Mouse (Mus musculus) hindlimb bud, embryonic 11.5 days (tissue): ENCODE measurements around the gene Efhb.
A peak's percentile ranks its signal among the peaks of the same experiment; 100 is the strongest.

Experiments used
- DNase-seq: peaks from one replicate; pipeline ENCODE4 v3.0.0-alpha.2; 2012; ENCODE audit warnings: low read depth, low spot score; ENCODE audit errors: extremely low spot score

Gene Efhb

DNA sequence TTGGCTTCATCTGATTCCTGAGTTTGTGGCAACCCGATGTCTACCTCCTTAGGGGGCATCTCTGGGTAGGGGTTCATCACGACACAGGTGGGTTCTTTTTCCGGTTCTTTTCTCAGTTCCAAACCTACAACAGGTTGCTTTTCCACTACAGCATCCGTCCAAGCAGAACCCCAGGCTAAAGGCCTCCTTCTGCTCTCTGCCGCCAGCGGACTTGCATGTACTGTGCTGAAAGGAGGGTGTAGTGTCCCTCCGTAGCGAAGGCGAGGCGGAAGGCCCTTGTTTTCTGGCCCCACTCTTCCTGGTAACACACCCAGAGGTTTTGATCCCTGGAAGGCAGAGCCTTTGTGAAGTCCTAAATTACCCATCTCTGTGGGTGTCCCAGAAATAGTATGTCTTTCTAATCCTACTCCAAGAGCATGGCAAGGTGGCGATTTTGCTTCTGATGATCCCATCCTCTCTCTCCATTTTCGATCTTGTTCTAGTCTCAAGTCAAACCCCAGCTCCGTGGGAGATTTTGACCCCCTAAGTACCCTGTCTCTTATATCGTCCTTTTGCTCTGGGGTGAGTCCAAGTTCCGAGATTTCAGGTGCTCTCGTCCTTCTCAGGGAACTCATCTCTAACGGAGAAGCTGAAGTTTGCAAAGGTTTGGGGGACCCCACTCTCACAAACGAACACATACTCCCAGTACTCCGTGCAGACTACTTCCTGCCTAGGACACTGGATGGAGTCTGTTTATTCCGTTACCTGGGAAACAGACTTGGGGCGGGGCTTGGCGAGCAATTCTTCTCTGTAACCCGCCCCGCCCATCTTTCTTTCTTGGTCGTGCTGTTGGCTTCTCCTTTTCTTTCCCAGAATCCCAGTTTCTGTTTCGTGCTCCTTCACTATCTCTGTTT lies at the start of gene Efhb:
TSS of gene Efhb (minus strand) at position 719 of the 893 bp plus-strand sequence.
- peak; percentile 31 for DNase-seq

DNA sequence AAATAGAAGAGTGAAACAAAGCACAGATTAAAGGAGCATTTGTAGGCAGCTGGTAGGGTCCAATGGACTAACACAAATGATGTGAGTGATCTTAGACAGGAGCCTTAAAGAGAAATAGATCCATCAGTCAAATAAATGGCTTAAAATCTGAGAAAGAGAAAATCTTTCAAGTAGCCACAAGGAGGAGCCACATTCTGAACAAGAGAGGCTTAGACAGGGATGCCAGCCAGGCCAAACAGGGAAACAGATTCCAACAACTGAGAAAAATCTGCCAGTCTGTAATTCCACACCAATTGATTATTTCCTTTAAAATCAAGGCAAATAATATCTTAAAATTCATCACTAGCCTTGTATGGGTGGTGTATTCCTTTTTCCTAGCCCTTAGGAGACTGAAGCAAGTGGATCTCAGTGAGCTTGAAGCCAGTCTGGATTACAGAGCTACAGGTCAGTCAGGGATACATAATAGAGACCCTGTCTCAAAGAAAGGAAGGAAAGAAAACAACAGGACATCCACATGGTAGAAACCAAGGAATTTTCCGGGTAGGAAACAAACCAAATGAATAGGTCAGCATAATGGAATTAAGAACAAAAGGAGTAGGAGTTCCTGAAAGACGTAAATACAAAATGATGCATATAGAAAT lies 49.3 kb upstream of the Efhb start:
- DNase-seq: no peak

DNA sequence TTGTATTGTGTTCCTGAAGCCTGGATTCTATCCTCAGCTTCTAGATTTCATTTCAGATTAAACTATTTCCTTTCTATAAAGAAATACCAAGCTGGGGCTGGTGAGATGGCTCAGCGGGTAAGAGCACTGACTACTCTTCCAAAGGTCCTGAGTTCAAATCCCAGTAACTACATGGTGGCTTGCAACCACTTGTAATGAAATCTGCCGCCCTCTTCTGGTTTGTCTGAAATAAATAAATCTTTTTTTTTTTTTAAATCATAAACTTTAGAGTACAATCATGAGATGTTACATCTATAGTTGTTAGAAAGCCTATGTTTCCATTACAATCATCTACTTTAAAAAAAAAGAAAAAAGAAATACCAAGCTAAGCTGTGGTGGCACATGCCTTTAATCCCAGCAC lies 39.8 kb upstream of the Efhb start:
- no peak for DNase-seq

- DNase-seq: no peak
Observed at GRCm38 (mm10) chr17:53489007-53489378, 25.9 kb upstream of the Efhb start.

GRCm38 (mm10) chr17:53488291-53489006 lies 25.3 kb upstream of the Efhb start:
- DNase-seq: no peak

DNA sequence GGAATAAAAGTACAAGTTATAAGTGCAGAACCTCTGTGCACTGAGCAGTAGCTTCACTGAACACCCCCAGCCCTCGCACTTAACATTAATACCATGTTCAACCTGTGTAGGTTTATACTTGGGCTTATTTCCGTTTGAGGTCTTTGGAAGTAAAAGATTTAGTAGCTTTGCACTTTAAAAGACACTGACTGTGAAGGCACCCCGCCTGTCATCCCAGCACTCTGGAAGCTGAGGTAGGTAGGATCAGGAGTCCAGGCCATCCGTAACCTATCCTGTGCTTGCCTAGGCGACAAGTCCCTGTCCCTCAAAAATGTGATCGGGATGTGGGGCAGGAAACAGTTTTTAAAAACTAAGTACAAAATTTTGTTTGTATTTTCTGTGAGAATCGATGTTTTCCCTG lies 17.3 kb upstream of the Efhb start:
- no peak for DNase-seq

- DNase-seq: no peak
Observed at GRCm38 (mm10) chr17:53479604-53480041, 16.5 kb upstream of the Efhb start.

GRCm38 (mm10) chr17:53478858-53479603 lies 15.9 kb upstream of the Efhb start, which contains the start of gene Rab5a:
Rab5a (plus strand) TSS chr17:53479234.
- peak; percentile 90 for DNase-seq

DNA sequence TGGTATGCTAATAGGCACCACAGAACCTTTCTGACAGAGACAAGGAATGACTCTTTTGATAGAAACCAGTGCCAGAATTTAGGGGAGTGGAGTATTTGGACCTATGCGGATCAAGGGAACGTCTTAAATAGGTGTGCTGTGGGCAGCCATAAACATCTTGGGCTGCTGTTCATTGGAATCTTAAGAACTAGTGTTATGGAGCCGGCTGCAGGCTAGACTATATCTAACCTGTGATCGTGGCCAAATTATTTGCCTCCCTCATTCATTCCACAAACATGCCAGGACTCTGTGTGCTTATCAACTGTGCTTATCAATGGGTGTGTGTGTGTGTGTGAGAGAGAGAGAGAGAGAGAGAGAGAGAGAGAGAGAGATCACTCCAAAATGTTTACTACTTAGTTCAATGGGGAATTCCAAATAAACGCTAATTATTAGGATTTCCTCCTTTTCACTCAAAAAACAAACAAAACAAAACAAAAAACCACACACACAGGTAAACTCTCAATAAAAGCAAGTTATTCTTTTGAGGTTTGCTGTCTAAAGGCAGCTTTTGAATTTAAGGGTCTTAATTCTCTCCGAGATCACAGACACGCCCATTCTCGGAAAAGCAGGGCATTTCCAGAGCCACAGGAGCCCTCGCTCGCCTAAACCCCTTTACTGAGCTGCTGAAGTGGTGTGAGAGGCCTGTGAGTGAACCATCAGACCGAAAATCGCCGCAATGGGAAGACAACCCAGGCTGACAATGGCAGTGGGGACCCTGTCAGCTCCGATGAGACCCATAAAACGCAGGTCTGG lies 15.1 kb upstream of the Efhb start:
- peak; percentile 35 for DNase-seq

DNA sequence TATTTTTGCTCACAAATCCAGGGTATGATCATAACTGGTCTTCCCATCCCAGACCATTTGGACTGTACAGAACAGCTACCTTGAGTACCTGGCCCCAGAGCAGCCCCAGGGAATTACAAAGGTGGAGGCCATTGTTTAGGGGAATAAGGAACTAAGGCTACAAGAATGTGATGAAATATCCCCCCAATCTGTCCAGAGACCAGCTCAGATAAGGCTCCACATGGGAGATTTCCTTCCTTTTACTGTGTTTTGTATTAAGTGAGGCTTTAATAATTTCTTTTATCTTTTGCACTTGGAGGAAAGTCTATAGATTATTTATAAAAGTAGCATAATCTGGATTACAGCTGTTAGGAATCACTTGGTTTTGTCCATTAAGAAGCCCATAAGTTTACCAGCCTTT lies 5.6 kb upstream of the Efhb start:
- DNase-seq: no peak

DNA sequence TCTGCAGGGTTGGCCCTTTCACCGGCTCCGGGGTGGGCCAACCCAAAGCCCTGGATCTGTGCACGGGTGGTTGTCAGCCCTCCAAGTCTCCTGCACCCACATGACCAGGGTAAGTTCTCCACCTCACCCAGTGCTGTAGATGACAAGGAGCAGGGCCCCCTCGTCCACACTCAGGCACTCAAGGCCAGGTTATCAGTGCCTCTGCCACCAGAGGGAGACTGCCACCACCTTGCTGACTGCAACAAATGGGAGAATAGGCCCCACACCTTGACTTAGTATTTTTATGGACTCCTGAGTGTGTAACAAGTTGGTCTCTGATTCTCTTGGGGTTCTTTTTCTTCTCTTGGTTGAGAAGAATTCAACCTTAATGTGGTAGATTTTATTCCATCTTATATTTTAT lies 2.4 kb upstream of the Efhb start:
- no peak for DNase-seq

GRCm38 (mm10) chr17:53463496-53463840 lies 347 bp upstream of the Efhb start:
- no peak for DNase-seq

DNA sequence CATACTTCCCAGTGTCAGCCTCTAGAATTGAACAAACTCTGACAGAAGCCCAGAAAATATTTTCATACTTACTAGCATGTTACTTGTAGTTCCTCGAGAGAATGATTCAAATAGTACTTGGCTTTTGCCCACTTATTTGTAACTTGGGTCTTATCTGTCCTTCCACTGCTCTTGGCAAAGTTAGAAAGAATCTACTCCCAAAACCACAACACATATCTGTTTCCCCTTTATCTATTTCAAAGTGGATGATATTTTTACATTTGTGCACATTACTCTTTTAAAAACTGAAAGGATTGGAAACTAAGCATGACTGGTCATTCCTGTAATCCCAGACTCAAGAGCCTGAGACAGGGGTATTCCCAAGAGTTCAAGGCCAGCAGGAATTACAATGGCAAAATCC lies 6.4 kb downstream of the Efhb start:
- DNase-seq: no peak

DNA sequence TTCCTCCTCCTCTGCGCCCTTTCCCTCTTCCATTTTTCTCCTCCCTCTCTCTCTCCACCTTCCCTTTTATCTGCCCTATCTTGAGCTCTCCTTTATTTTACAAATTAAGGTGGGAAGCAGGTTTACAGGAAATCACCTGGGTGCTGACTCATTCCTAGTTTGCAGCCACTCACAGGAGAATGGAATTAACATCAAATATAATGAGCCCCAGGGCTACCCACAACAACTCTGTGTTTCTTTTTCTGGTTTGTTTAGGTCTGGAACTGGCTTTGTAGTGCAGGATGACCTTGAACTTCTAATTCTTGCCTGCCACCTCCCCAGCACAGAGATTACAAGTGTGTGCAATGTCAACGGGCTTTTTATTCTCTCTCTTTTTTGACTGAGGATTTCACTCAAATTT lies 7.0 kb downstream of the Efhb start:
- DNase-seq: no peak

DNA sequence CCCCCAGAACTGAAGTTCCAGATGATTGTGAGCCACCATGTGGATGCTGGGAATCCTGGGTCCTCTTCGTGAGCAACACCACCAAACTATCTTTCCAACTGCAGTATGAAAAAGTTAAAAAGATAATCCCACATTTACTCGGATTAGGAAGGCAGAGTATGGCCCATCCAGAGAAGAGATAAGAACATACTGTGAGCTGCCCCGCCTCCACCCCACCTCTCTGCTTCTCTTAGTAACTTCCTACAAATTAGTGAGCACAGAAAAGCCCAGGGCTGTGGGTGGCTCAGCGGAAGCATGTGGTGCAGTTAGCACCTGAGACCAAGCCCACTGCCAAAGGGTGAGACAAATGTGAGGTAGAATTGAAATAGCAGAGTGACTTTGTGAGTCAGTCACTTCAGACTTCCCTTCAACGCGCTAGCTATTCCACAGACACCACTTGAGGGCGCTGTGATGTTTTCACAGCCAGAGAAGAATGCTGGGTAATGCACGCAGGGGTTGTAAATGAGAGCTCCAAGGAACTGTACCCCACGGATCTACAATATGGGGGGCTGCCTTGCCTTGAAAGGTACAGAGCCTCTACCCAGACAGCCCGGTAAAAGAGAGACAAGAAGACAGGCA lies 60.3 kb downstream of the Efhb start:
- DNase-seq: no peak

DNA sequence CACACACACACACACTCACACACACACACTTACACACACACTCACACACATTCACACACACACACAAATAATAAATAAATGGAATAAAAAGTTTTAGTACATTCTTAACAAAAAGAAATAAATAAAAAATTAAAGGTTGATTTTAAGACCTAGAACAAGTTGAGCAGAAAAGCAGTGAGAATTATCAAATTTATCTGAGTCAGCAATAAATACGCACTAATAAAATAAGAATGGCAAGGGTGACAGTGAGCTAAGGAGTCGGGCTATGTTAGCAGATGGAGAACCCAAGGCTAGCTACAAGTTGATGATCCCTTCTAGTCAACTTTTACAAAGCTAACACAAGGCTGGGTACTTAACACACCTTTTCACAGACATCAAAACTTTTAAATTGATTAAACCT lies 69.9 kb downstream of the Efhb start:
- no peak for DNase-seq

GRCm38 (mm10) chr17:53389507-53389906 lies 73.6 kb downstream of the Efhb start:
- DNase-seq: no peak

DNA sequence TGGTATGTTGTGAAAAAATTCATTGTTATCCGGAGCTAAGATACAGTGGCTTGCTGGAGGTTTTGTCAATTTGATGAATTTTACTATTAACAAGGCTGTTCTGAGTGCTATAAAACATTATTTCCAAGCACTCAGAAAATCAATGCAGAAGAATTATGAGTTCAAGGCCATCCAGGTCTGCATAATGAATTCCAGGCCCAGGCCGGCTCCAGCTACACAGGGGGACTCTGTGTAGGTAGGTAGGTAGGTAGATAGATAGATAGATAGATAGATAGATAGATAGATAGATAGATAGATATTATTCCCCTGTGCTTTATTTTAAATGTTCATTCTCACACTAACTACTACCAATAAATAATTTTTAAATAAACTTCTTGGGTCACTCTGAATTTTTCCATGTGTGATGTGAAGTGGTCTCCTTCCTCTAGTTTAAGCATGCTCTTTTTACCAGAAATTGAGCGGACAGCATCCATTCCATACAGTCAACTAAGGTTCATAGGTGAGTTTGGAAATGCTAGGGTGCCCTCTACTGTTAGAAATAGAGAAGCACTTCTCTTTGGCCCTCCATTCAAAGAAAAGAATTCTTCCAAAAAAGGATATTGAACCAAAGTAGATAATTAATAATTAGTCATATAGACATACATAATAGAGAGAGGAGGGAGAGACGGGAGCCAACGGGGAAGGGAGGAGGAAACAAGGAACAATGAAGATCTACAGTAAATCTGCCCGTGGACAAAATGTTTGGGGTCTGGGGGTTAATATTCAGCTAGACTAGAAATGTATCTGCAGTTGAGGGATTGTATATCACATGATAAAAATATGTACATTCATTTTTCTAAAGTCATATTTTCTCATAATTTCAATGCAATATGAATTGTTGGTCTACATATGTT lies 75.3 kb downstream of the Efhb start:
- peak; percentile 3 for DNase-seq

- no peak for DNase-seq
Observed at GRCm38 (mm10) chr17:53386863-53387262, 76.3 kb downstream of the Efhb start.
